Mouse (Mus musculus): ENCODE measurements around the gene Hoxa10. TPM values are rescaled to one million over a fixed set of nuclear protein-coding genes. Genes with fewer than 3 reads are reported as not detected.

The Hoxa10 gene
- polyA plus RNA-seq, 1 experiment: not detected

DNA sequence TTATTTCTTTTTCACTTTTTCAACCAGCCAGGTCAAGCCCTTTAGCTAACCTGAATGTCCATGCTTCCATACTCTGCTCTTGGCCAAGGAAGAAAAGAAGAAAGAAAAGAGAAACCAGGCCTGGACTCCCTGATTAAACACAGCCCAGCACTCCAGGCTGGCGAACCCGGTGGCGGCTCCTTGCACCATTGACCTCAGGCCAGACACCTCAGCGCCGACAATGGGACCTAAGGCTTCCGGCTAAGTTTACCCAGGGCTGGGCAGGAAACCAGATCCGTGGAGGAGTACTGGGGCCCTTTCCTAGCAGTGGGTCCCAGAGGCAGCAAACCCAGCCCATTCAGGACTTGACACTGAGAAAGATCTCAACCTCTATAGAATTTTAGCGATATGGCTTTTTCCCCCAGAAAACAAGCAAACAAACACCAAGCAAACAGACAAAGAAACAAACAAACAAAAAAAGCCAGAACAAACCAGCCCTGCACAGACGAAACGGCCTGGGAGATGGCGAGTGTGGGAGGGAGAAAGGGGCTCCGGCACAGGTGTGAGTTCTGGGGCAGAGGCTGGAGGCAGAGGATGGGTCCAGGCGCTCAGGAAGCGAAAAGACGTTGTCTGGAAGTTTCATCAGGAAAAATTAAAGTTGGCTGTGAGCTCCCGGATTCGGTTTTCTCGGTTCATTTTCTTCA is 8.6 kb downstream of the Hoxa10 start:
- H3K36me3 ChIP-seq (ENCODE audit: control insufficient read depth, insufficient read depth, low read length, poor library complexity, severe bottlenecking): no peaks in the 10 kb centered on the region
- no peak for TF ChIP-seq POLR2A (IDR thresholded peaks at IDR 0.05; ENCODE audit: insufficient read depth, low read length)
- H3K4me1 ChIP-seq (ENCODE audit: control insufficient read depth, insufficient read depth, low read length): no peaks in the 10 kb centered on the region
- no peak overlapping the region for H3K4me3 ChIP-seq (ENCODE audit: low read depth, low read length)
- no peak overlapping the region for H3K27ac ChIP-seq (ENCODE audit: insufficient read depth, low read length)
- no peaks in the 10 kb centered on the region for H3K9me3 ChIP-seq (replicated peaks; ENCODE audit: control insufficient read depth, insufficient read depth, low read length, poor library complexity, severe bottlenecking)
- peaks cover 69% of the 10 kb centered on the region for H3K27me3 ChIP-seq (ENCODE audit: control insufficient read depth, insufficient read depth, low read length, poor library complexity, severe bottlenecking)
- no peak overlapping the region for H3K9ac ChIP-seq (ENCODE audit: low read depth, poor library complexity, severe bottlenecking)

DNA sequence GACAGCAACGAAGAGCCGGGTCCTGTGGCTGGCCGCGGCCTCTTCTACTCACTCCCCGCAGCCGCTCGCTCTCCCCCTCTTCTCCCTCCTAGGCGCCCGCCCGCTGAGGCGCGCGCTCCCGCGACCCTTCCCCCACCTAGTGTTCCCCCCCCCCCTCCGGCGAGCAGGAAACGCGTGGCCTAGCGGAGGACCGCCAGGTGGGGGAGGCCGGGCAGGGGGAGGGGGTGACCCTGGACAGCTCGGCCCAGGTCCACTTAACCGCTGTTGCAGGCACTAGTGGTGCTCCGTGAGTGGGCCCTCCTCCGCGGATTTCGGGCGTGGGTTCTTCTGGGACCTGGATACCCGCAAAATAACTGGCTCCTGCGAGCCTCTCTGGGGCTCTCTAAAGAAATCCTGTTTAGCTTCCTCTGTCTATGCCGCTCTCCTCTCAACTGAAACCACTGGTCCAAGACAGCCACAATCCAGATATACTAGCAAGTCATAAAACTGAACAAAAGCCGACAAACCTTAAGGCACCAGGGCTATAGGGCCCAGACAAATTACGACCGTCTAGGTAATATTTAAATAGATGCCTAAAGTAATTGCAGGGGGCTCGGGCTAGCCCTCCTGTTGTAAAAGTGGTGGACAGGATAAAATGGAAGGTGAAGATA is 10.0 kb downstream of the Hoxa10 start, which contains the start of gene Hoxa9:
Hoxa9 (minus strand) TSS at position 574 of the 650 bp plus-strand sequence.
- Histone ChIP-seq H3K27ac (ENCODE audit: insufficient read depth, low read length) (no peak within 1 kb of the TSS), H3K4me1 (ENCODE audit: control insufficient read depth, insufficient read depth, low read length) (no peaks in the 10 kb centered on the region), H3K9ac (ENCODE audit: low read depth, poor library complexity, severe bottlenecking) (no peak within 1 kb of the TSS), H3K4me3 (ENCODE audit: low read depth, low read length) (peak within 1 kb of the TSS; percentile 25), H3K27me3 (ENCODE audit: control insufficient read depth, insufficient read depth, low read length, poor library complexity, severe bottlenecking) (peaks cover 72% of the 10 kb centered on the region), H3K36me3 (ENCODE audit: control insufficient read depth, insufficient read depth, low read length, poor library complexity, severe bottlenecking) (no peaks in the 10 kb centered on the region), H3K9me3 (replicated peaks; ENCODE audit: control insufficient read depth, insufficient read depth, low read length, poor library complexity, severe bottlenecking) (no peaks in the 10 kb centered on the region)
- TF ChIP-seq POLR2A (IDR thresholded peaks at IDR 0.05; ENCODE audit: insufficient read depth, low read length) (no peak), EP300 (IDR thresholded peaks at IDR 0.05; ENCODE audit: insufficient read depth, low read depth, low read length) (no peak), CTCF (IDR thresholded peaks at IDR 0.05; ENCODE audit: low read depth, low read length) (no peak)

DNA sequence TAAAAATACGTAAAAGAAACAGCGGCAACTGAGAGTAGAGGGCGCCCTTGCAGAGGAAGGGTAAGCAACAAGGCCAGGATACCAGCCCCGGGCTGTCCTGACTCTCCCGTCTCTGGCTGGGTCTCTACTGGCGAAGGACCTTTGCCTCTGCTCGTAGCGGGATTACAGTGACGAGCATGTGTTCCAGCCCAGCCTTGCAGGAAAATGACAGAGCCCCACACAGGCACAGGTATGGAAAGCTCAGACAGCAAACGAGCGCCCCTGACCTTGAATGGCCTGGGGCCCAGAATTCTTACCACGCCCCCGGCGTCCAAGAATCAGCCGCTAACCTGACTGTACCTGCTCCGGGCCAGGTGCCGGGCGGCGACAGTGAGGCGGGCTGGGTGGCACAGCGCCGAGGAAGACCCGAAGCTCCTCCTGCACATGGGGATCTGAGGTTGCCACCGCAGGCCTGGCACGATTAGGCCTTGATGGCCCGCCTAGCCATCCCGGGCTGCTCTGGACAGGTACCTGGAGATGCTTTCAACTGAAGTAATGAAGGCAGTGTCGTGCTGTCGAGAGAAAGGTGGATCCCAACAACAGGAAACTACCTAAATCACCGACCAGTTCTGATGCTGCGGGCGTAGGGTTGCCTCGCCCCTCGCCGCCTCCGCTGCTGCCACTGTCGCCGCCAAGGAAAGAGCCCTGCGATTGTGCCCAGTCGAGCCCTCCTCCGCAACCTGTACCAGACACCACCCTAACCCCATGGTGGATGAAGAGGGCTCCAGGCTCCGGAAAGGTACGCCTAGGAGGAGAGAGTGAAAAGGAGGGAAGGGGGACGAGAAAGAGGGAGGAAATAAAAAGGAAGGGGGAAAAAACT is 10.9 kb downstream of the Hoxa10 start:
- Histone ChIP-seq H3K4me1 (ENCODE audit: control insufficient read depth, insufficient read depth, low read length) (no peaks in the 10 kb centered on the region), H3K27me3 (ENCODE audit: control insufficient read depth, insufficient read depth, low read length, poor library complexity, severe bottlenecking) (peaks cover 71% of the 10 kb centered on the region), H3K9me3 (replicated peaks; ENCODE audit: control insufficient read depth, insufficient read depth, low read length, poor library complexity, severe bottlenecking) (no peaks in the 10 kb centered on the region), H3K36me3 (ENCODE audit: control insufficient read depth, insufficient read depth, low read length, poor library complexity, severe bottlenecking) (no peaks in the 10 kb centered on the region), H3K27ac (ENCODE audit: insufficient read depth, low read length) (no peak overlapping the region), H3K4me3 (ENCODE audit: low read depth, low read length) (peak overlapping the region; percentile 25), H3K9ac (ENCODE audit: low read depth, poor library complexity, severe bottlenecking) (no peak overlapping the region)
- no peak for TF ChIP-seq POLR2A (IDR thresholded peaks at IDR 0.05; ENCODE audit: insufficient read depth, low read length)
- no peak for TF ChIP-seq EP300 (IDR thresholded peaks at IDR 0.05; ENCODE audit: insufficient read depth, low read depth, low read length)
- TF ChIP-seq CTCF (IDR thresholded peaks at IDR 0.05; ENCODE audit: low read depth, low read length): peak; percentile 14

DNA sequence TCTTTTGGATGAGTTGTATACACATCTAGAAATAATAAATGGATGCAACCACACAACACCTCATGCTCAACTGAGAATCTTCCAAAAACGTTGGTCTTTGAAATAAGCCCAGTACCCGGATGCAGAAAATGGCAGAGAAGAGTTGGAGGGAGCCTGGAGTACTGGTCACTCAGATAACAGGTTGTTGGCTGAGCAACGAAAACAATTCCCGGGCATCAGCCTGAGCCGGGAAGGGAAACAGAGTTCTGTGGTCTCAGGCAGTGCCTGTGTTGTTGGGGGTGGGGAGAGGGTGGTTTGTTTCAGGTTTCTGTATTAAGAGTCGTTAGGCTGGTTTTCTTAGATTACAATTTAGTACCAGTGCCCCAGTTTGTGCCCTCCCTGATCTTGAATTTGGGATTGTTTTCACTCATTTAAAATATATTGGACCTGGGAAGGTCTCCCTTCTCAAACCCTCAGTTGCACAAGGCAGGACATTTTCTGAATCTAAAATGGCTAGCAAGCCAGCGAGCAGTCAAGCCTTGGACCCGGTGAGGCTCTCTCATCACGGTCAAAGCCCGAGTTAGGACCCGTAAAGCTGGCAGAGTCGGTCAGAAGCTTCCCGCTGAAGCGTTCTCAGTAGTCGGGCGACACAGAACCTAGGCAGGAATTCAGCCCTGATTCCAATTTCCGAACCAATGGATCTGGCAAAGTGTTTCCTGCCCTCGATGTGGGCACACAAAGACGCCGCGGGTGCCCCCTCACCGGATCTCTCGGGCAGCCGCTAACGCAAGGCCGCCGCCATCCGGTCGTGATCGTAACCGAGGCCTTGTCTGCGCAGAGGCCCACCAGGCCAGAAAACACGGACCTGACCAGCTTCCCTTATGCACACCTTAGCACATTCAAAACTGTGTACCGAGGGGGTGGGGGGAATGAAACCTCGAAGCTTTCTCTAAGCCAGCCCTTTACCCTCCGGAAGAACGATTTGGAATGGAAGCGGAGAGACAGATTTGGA is 11.9 kb downstream of the Hoxa10 start:
- Histone ChIP-seq H3K9ac (ENCODE audit: low read depth, poor library complexity, severe bottlenecking) (no peak overlapping the region), H3K36me3 (ENCODE audit: control insufficient read depth, insufficient read depth, low read length, poor library complexity, severe bottlenecking) (no peaks in the 10 kb centered on the region)

DNA sequence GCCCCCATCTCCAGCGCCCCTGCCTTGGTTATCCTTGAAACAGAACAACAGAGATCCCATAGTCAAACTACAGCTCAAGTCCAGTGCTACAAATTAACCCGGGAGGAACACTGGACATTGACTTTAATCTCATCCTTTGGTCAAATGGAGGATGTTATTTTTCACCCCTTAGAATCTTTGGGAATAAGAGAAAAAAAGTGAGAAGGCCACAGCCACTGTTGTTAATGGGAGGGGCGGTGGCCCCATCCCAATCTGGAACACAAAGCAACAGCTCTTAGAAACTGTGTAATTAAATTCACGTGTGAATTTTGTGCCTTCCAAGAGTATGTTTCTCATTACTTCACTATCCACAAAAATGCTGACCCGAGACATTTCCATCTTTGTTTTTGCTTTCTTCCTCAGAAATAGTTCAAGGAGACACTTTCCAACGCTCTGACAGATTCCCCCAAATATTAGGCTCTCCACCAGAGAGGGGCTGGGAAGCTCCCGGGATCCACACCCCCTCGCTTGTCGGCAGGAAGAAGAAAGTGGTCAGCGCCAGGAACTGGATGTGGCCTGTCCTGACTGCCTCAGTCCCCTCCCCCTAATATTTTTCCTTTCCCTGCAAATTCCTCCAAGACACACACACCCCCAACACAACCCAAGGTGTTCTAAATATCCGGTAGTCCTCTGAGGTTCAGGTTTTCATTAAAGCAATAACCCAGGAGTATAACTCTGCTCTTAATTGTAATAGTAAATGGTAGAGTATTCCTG is 13.0 kb downstream of the Hoxa10 start:
- TF ChIP-seq POLR2A (IDR thresholded peaks at IDR 0.05; ENCODE audit: insufficient read depth, low read length) (no peak), CTCF (IDR thresholded peaks at IDR 0.05; ENCODE audit: low read depth, low read length) (no peak), EP300 (IDR thresholded peaks at IDR 0.05; ENCODE audit: insufficient read depth, low read depth, low read length) (no peak)

More for the DNA sequence above, 11.9 kb downstream of the Hoxa10 start:
- H3K4me3 ChIP-seq (ENCODE audit: low read depth, low read length): no peak overlapping the region
- peaks cover 71% of the 10 kb centered on the region for H3K27me3 ChIP-seq (ENCODE audit: control insufficient read depth, insufficient read depth, low read length, poor library complexity, severe bottlenecking)
- no peak overlapping the region for H3K27ac ChIP-seq (ENCODE audit: insufficient read depth, low read length)
- H3K4me1 ChIP-seq (ENCODE audit: control insufficient read depth, insufficient read depth, low read length): no peaks in the 10 kb centered on the region
- no peaks in the 10 kb centered on the region for H3K9me3 ChIP-seq (replicated peaks; ENCODE audit: control insufficient read depth, insufficient read depth, low read length, poor library complexity, severe bottlenecking)
- TF ChIP-seq POLR2A (IDR thresholded peaks at IDR 0.05; ENCODE audit: insufficient read depth, low read length) (no peak), EP300 (IDR thresholded peaks at IDR 0.05; ENCODE audit: insufficient read depth, low read depth, low read length) (no peak), CTCF (IDR thresholded peaks at IDR 0.05; ENCODE audit: low read depth, low read length) (no peak)

More for the DNA sequence above, 13.0 kb downstream of the Hoxa10 start:
- no peak overlapping the region for H3K27ac ChIP-seq (ENCODE audit: insufficient read depth, low read length)
- H3K9ac ChIP-seq (ENCODE audit: low read depth, poor library complexity, severe bottlenecking): no peak overlapping the region
- peaks cover 62% of the 10 kb centered on the region for H3K27me3 ChIP-seq (ENCODE audit: control insufficient read depth, insufficient read depth, low read length, poor library complexity, severe bottlenecking)
- H3K4me1 ChIP-seq (ENCODE audit: control insufficient read depth, insufficient read depth, low read length): no peaks in the 10 kb centered on the region
- H3K4me3 ChIP-seq (ENCODE audit: low read depth, low read length): no peak overlapping the region
- no peaks in the 10 kb centered on the region for H3K9me3 ChIP-seq (replicated peaks; ENCODE audit: control insufficient read depth, insufficient read depth, low read length, poor library complexity, severe bottlenecking)
- no peaks in the 10 kb centered on the region for H3K36me3 ChIP-seq (ENCODE audit: control insufficient read depth, insufficient read depth, low read length, poor library complexity, severe bottlenecking)

Measured in ES-Bruce4 (cell line).